Mouse (Mus musculus) kidney, adult 11 months (tissue): ENCODE results near the gene Zfp628.
A peak's percentile ranks its signal among the peaks of the same experiment; 100 is the strongest.

Experiments
- DNase-seq: peaks from one replicate; pipeline ENCODE4 v3.0.0; 2022

Zfp628 gene

GRCm38 (mm10) chr7:4943223-4943815 lies 28.3 kb downstream of the Zfp628 start:
- DNase-seq: peak; percentile 95

- DNase-seq: no peak
Observed at GRCm38 (mm10) chr7:4947855-4948254, 32.8 kb downstream of the Zfp628 start.

- DNase-seq: no peak
Observed at GRCm38 (mm10) chr7:4948386-4948785, 33.4 kb downstream of the Zfp628 start.

GRCm38 (mm10) chr7:4950561-4951342 lies 35.7 kb downstream of the Zfp628 start:
- DNase-seq: no peak

GRCm38 (mm10) chr7:4953815-4954445 lies 38.9 kb downstream of the Zfp628 start:
- no peak for DNase-seq

- no peak for DNase-seq
Observed at GRCm38 (mm10) chr7:4957361-4957760, 42.3 kb downstream of the Zfp628 start.

GRCm38 (mm10) chr7:4963527-4963926 lies 48.5 kb downstream of the Zfp628 start:
- DNase-seq: no peak

GRCm38 (mm10) chr7:4964272-4964671 lies 49.3 kb downstream of the Zfp628 start, which contains the start of gene Sbk2:
TSS of gene Sbk2 (minus strand) at chr7:4964406.
- DNase-seq: peak; percentile 64

- DNase-seq: no peak
Observed at GRCm38 (mm10) chr7:4964988-4965387, 50.0 kb downstream of the Zfp628 start.

- DNase-seq: no peak
Observed at GRCm38 (mm10) chr7:4971068-4971467, 56.1 kb downstream of the Zfp628 start, which contains the start of gene Sbk3. TSS of gene Sbk3 (minus strand) at chr7:4971168.
